Mouse (Mus musculus): Measurements from ENCODE around the gene Man1a2.

Gene Man1a2

GRCm38 (mm10) chr3:100681448-100682092 is 3.7 kb downstream of the Man1a2 start:
- no peaks in the 10 kb centered on the region for H3K9me3 ChIP-seq (ENCODE audit: low read length)
- no peak overlapping the region for H3K4me3 ChIP-seq (replicated peaks; ENCODE audit: low read length)
- TF ChIP-seq POU5F1 (IDR thresholded peaks at IDR 0.05; ENCODE audit: borderline replicate concordance, low read length) (no peak), NANOG (IDR thresholded peaks at IDR 0.05; ENCODE audit: borderline replicate concordance, low read length) (no peak), CTCF (conservative IDR thresholded peaks at IDR 0.05; ENCODE audit: low read length) (no peak)
- peaks cover 53% of the 10 kb centered on the region for H3K4me1 ChIP-seq (replicated peaks; ENCODE audit: low read depth, low read length)
- no peaks in the 10 kb centered on the region for H3K36me3 ChIP-seq (ENCODE audit: insufficient read depth, low read length)
- peaks cover 16% of the 10 kb centered on the region for H3K27me3 ChIP-seq (ENCODE audit: insufficient read depth, low read length)

GRCm38 (mm10) chr3:100680226-100680625 is 5.1 kb downstream of the Man1a2 start:
- no peaks in the 10 kb centered on the region for H3K9me3 ChIP-seq (ENCODE audit: low read length)
- no peak overlapping the region for H3K4me3 ChIP-seq (replicated peaks; ENCODE audit: low read length)
- TF ChIP-seq CTCF (conservative IDR thresholded peaks at IDR 0.05; ENCODE audit: low read length) (no peak), POU5F1 (IDR thresholded peaks at IDR 0.05; ENCODE audit: borderline replicate concordance, low read length) (no peak), NANOG (IDR thresholded peaks at IDR 0.05; ENCODE audit: borderline replicate concordance, low read length) (no peak)
- peaks cover 12% of the 10 kb centered on the region for H3K27me3 ChIP-seq (ENCODE audit: insufficient read depth, low read length)
- no peaks in the 10 kb centered on the region for H3K36me3 ChIP-seq (ENCODE audit: insufficient read depth, low read length)
- peaks cover 47% of the 10 kb centered on the region for H3K4me1 ChIP-seq (replicated peaks; ENCODE audit: low read depth, low read length)

- Histone ChIP-seq H3K4me1 (replicated peaks; ENCODE audit: low read depth, low read length) (peaks cover 42% of the 10 kb centered on the region), H3K9me3 (ENCODE audit: low read length) (no peaks in the 10 kb centered on the region), H3K4me3 (replicated peaks; ENCODE audit: low read length) (no peak overlapping the region), H3K27me3 (ENCODE audit: insufficient read depth, low read length) (peaks cover 5% of the 10 kb centered on the region; the same call in 1 of the 2 replicates), H3K36me3 (ENCODE audit: insufficient read depth, low read length) (no peaks in the 10 kb centered on the region)
- no peak for TF ChIP-seq POU5F1 (IDR thresholded peaks at IDR 0.05; ENCODE audit: borderline replicate concordance, low read length)
- TF ChIP-seq NANOG (IDR thresholded peaks at IDR 0.05; ENCODE audit: borderline replicate concordance, low read length): no peak
- TF ChIP-seq CTCF (conservative IDR thresholded peaks at IDR 0.05; ENCODE audit: low read length): no peak
Observed at GRCm38 (mm10) chr3:100678951-100679570, 6.2 kb downstream of the Man1a2 start.

GRCm38 (mm10) chr3:100675146-100675545 is 10.2 kb downstream of the Man1a2 start:
- Histone ChIP-seq H3K4me1 (replicated peaks; ENCODE audit: low read depth, low read length) (peaks cover 20% of the 10 kb centered on the region), H3K27me3 (ENCODE audit: insufficient read depth, low read length) (no peaks in the 10 kb centered on the region), H3K36me3 (ENCODE audit: insufficient read depth, low read length) (no peaks in the 10 kb centered on the region), H3K9me3 (ENCODE audit: low read length) (no peaks in the 10 kb centered on the region), H3K4me3 (replicated peaks; ENCODE audit: low read length) (no peak overlapping the region)
- TF ChIP-seq NANOG (IDR thresholded peaks at IDR 0.05; ENCODE audit: borderline replicate concordance, low read length) (no peak), CTCF (conservative IDR thresholded peaks at IDR 0.05; ENCODE audit: low read length) (no peak), POU5F1 (IDR thresholded peaks at IDR 0.05; ENCODE audit: borderline replicate concordance, low read length) (no peak)

GRCm38 (mm10) chr3:100670412-100670811 is 14.9 kb downstream of the Man1a2 start:
- Histone ChIP-seq H3K4me3 (replicated peaks; ENCODE audit: low read length) (no peak overlapping the region), H3K36me3 (ENCODE audit: insufficient read depth, low read length) (no peaks in the 10 kb centered on the region), H3K4me1 (replicated peaks; ENCODE audit: low read depth, low read length) (no peaks in the 10 kb centered on the region), H3K9me3 (ENCODE audit: low read length) (no peaks in the 10 kb centered on the region), H3K27me3 (ENCODE audit: insufficient read depth, low read length) (no peaks in the 10 kb centered on the region)
- no peak for TF ChIP-seq CTCF (conservative IDR thresholded peaks at IDR 0.05; ENCODE audit: low read length)
- TF ChIP-seq POU5F1 (IDR thresholded peaks at IDR 0.05; ENCODE audit: borderline replicate concordance, low read length): no peak

- Histone ChIP-seq H3K4me3 (replicated peaks; ENCODE audit: low read length) (no peak overlapping the region), H3K9me3 (ENCODE audit: low read length) (no peaks in the 10 kb centered on the region), H3K27me3 (ENCODE audit: insufficient read depth, low read length) (no peaks in the 10 kb centered on the region), H3K36me3 (ENCODE audit: insufficient read depth, low read length) (peaks cover 6% of the 10 kb centered on the region; the same call in 1 of the 2 replicates), H3K4me1 (replicated peaks; ENCODE audit: low read depth, low read length) (no peaks in the 10 kb centered on the region)
- no peak for TF ChIP-seq POU5F1 (IDR thresholded peaks at IDR 0.05; ENCODE audit: borderline replicate concordance, low read length)
- no peak for TF ChIP-seq NANOG (IDR thresholded peaks at IDR 0.05; ENCODE audit: borderline replicate concordance, low read length)
- no peak for TF ChIP-seq CTCF (conservative IDR thresholded peaks at IDR 0.05; ENCODE audit: low read length)
Observed at GRCm38 (mm10) chr3:100653291-100653690, 32.0 kb downstream of the Man1a2 start.

- Histone ChIP-seq H3K27me3 (ENCODE audit: insufficient read depth, low read length) (no peaks in the 10 kb centered on the region), H3K4me1 (replicated peaks; ENCODE audit: low read depth, low read length) (no peaks in the 10 kb centered on the region), H3K4me3 (replicated peaks; ENCODE audit: low read length) (no peak overlapping the region), H3K36me3 (ENCODE audit: insufficient read depth, low read length) (0 out of 2 replicates have a peak, but pooled peaks cover 6% of the 10 kb centered on the region), H3K9me3 (ENCODE audit: low read length) (no peaks in the 10 kb centered on the region)
- TF ChIP-seq CTCF (conservative IDR thresholded peaks at IDR 0.05; ENCODE audit: low read length) (no peak), NANOG (IDR thresholded peaks at IDR 0.05; ENCODE audit: borderline replicate concordance, low read length) (no peak)
Observed at GRCm38 (mm10) chr3:100641581-100641980, 43.7 kb downstream of the Man1a2 start.

GRCm38 (mm10) chr3:100636255-100636654 is 49.0 kb downstream of the Man1a2 start:
- H3K27me3 ChIP-seq (ENCODE audit: insufficient read depth, low read length): no peaks in the 10 kb centered on the region
- H3K9me3 ChIP-seq (ENCODE audit: low read length): no peaks in the 10 kb centered on the region
- no peak overlapping the region for H3K4me3 ChIP-seq (replicated peaks; ENCODE audit: low read length)
- H3K36me3 ChIP-seq (ENCODE audit: insufficient read depth, low read length): no peaks in the 10 kb centered on the region
- no peak for TF ChIP-seq NANOG (IDR thresholded peaks at IDR 0.05; ENCODE audit: borderline replicate concordance, low read length)
- TF ChIP-seq CTCF (conservative IDR thresholded peaks at IDR 0.05; ENCODE audit: low read length): no peak
- no peak for TF ChIP-seq POU5F1 (IDR thresholded peaks at IDR 0.05; ENCODE audit: borderline replicate concordance, low read length)
- H3K4me1 ChIP-seq (replicated peaks; ENCODE audit: low read depth, low read length): no peaks in the 10 kb centered on the region
